Comparison of ENCODE assay signal across 8 mouse cellular contexts in genomic region chr9:60857833-60858232, GRCm38 (mm10).
A peak's percentile ranks its signal among the peaks of the same experiment; 100 is the strongest.
DNase-seq lines count a peak whose midpoint lies in the region; ATAC-seq lines count a peak whose summit lies in the region.

No protein-coding gene starts in this region.

- no peak for ATAC-seq in erythroid progenitor cell, adult 5-6 weeks (replicated peaks; ENCODE audit: low FRiP score, poor library complexity, severe bottlenecking)

- intact Hi-C loops in gastrocnemius, postnatal 14 days (cut with DNase I; ENCODE audit: low total_unique reads), result loop anchor here (2.0 to 5.0 kb wide), 2 partner anchors 36 to 101 kb away; no protein-coding TSS in a partner anchor

- DNase-seq in B cell, adult 2 months, result peak; percentile 39 to 43
- peak; percentile 52 for DNase-seq in MN1 (ENCODE audit: low spot score)
- DNase-seq in cerebellum, postnatal 4 days (ENCODE audit: low spot score in 2 of 2), result peak; percentile 51 to 75
- DNase-seq in gastrocnemius, postnatal 14 days, result peak; percentile 62
- DNase-seq in kidney, postnatal 14 days, result peak; percentile 81
- peak; percentile 49 to 54 for DNase-seq in lung, adult 18-20 months
- DNase-seq in retina, embryonic 14.5 days (ENCODE audit: low spot score), result peak; percentile 85
